In the genomic region with DNA sequence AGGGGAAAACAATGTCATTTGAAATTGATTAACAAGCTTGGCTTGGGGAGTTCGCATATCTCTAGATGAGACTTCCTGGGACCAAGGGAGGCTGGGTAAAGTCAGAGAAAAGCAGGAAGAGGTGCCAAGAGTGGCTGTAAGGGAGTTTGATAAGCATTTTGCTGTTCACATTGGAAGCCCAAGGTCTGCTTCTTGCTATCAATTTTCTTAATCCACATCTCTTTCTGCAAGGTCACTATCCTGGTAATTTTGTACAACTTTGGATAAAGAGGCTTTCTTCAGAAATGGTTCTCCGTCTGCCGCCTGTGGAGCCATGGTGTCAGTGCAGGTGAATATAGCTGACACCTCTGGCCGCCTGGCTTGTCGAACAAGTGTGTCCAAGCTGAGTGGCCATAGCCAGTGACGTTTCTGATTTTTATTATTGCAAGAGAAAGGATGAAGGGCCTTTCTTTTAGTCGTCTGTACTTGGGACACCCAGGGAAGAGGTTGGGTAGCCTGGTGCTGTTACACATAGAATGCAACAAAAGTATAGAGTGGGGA, we compare ENCODE assay signal across 8 mouse cellular contexts. TPM values are rescaled to one million over a fixed set of nuclear protein-coding genes. Genes with fewer than 3 reads are reported as not detected.
A peak's percentile ranks its signal among the peaks of the same experiment; 100 is the strongest.
DNase-seq lines count a peak whose midpoint lies in the region; ATAC-seq lines count a peak whose summit lies in the region.

No protein-coding gene starts in this region.

- 4% methylated on average over 7 of the region's 7 CpGs for WGBS in kidney, embryonic 14.5 days
- WGBS in forebrain, embryonic 14.5 days, result 7% methylated on average over 7 of the region's 7 CpGs
- WGBS in kidney, embryonic 16.5 days, result 5% methylated on average over 7 of the region's 7 CpGs

- H3K27ac ChIP-seq in kidney, embryonic 14.5 days (ENCODE audit: low read depth, low read length), result peak overlapping the region; percentile 92
- H3K27ac ChIP-seq in forebrain, embryonic 14.5 days (ENCODE audit: low read depth, low read length), result peak overlapping the region; percentile 79
- peak overlapping the region; percentile 95 for H3K27ac ChIP-seq in kidney, embryonic 16.5 days (ENCODE audit: low read length)

- no peaks in the 10 kb centered on the region for H3K27me3 ChIP-seq in kidney, embryonic 14.5 days (ENCODE audit: control insufficient read depth, insufficient read depth, low read length)
- H3K27me3 ChIP-seq in forebrain, embryonic 14.5 days (replicated peaks; ENCODE audit: control insufficient read depth, insufficient read depth, low read length), result no peaks in the 10 kb centered on the region
- no peaks in the 10 kb centered on the region for H3K27me3 ChIP-seq in kidney, embryonic 16.5 days (ENCODE audit: insufficient read depth, low read length)

- peak overlapping the region; percentile 89 for H3K9ac ChIP-seq in kidney, embryonic 14.5 days (ENCODE audit: low read depth, low read length)
- H3K9ac ChIP-seq in forebrain, embryonic 14.5 days (ENCODE audit: low read length), result peak overlapping the region; percentile 84
- peak overlapping the region; percentile 96 for H3K9ac ChIP-seq in kidney, embryonic 16.5 days (replicated peaks; ENCODE audit: low read length)

- DNase-seq in kidney, adult 9 months, result no peak
- DNase-seq in R1 (ENCODE audit: low read depth, low spot score), result peak; percentile 80
- peak; percentile 57 for DNase-seq in forebrain, embryonic 14.5 days (ENCODE audit: low spot score)
- DNase-seq in lung, postnatal 14 days, result peak; percentile 15
- DNase-seq in retina, adult 2 months (ENCODE audit: low read depth, low spot score), result peak; percentile 38
- DNase-seq in right cerebral cortex, postnatal 36 days (ENCODE audit: low spot score in 2 of 2), result no peak

- peak; percentile 63 for ATAC-seq in kidney, embryonic 14.5 days (ENCODE audit: low FRiP score, low TSS enrichment)
- peak; percentile 64 for ATAC-seq in forebrain, embryonic 14.5 days
- ATAC-seq in kidney, embryonic 16.5 days (ENCODE audit: low FRiP score, low TSS enrichment), result peak; percentile 56; the same call in 1 of the 2 replicates

- H3K4me2 ChIP-seq in kidney, embryonic 14.5 days (replicated peaks; ENCODE audit: low read depth, low read length), result peak overlapping the region; percentile 66
- peak overlapping the region; percentile 80 for H3K4me2 ChIP-seq in forebrain, embryonic 14.5 days (ENCODE audit: low read length)
- H3K4me2 ChIP-seq in kidney, embryonic 16.5 days (replicated peaks; ENCODE audit: low read depth, low read length), result peak overlapping the region; percentile 87

- peak overlapping the region; percentile 89 for H3K4me3 ChIP-seq in kidney, embryonic 14.5 days (ENCODE audit: low read length)
- H3K4me3 ChIP-seq in forebrain, embryonic 14.5 days (ENCODE audit: low read depth, low read length), result peak overlapping the region; percentile 72
- peak overlapping the region; percentile 95 for H3K4me3 ChIP-seq in kidney, embryonic 16.5 days (ENCODE audit: low read length)

- H3K36me3 ChIP-seq in kidney, embryonic 14.5 days (ENCODE audit: control insufficient read depth, insufficient read depth, low read length), result peaks cover 8% of the 10 kb centered on the region; the same call in 1 of the 2 replicates
- peaks cover 6% of the 10 kb centered on the region for H3K36me3 ChIP-seq in forebrain, embryonic 14.5 days (ENCODE audit: control insufficient read depth, insufficient read depth, low read length)
- 0 out of 2 replicates have a peak, but pooled peaks cover 2% of the 10 kb centered on the region for H3K36me3 ChIP-seq in kidney, embryonic 16.5 days (ENCODE audit: insufficient read depth, low read length)

- peaks cover 9% of the 10 kb centered on the region for H3K4me1 ChIP-seq in kidney, embryonic 14.5 days (ENCODE audit: control insufficient read depth, insufficient read depth, low read length)
- peaks cover 14% of the 10 kb centered on the region for H3K4me1 ChIP-seq in forebrain, embryonic 14.5 days (ENCODE audit: control insufficient read depth, insufficient read depth, low read length)
- H3K4me1 ChIP-seq in kidney, embryonic 16.5 days (ENCODE audit: insufficient read depth, low read length), result peaks cover 18% of the 10 kb centered on the region

- no peaks in the 10 kb centered on the region for H3K9me3 ChIP-seq in kidney, embryonic 14.5 days (ENCODE audit: control insufficient read depth, low read length)
- H3K9me3 ChIP-seq in forebrain, embryonic 14.5 days (replicated peaks; ENCODE audit: control insufficient read depth, low read length), result no peaks in the 10 kb centered on the region
- no peaks in the 10 kb centered on the region for H3K9me3 ChIP-seq in kidney, embryonic 16.5 days (ENCODE audit: low read length)

RNA-seq across cellular contexts. Expression of gene Ykt6, which starts 0.5 kb away (rescaled TPM):
- polyA plus RNA-seq in kidney, embryonic 14.5 days (2014; fragmentation: Nextera tagmentation; extraction: Ambion mirVana), result 23.1 and 34.4 TPM in 2 replicates
- 46.3 and 47.5 TPM in 2 replicates for polyA plus RNA-seq in forebrain, embryonic 14.5 days (2014; fragmentation: Nextera tagmentation; extraction: Ambion mirVana)
- polyA plus RNA-seq in kidney, embryonic 16.5 days (2015; fragmentation: Nextera tagmentation; extraction: Ambion mirVana), result 56.1 and 61.8 TPM in 2 replicates

RNA-seq across cellular contexts. Expression of gene Gck, which starts 5.2 kb away (rescaled TPM):
- 1.5 and 2.0 TPM in 2 replicates for polyA plus RNA-seq in kidney, embryonic 14.5 days (2014; fragmentation: Nextera tagmentation; extraction: Ambion mirVana)
- polyA plus RNA-seq in forebrain, embryonic 14.5 days (2014; fragmentation: Nextera tagmentation; extraction: Ambion mirVana), result 6.5 and 7.3 TPM in 2 replicates
- polyA plus RNA-seq in kidney, embryonic 16.5 days (2015; fragmentation: Nextera tagmentation; extraction: Ambion mirVana), result 1.7 and 2.0 TPM in 2 replicates

RNA-seq across cellular contexts. Expression of gene Myl7, which starts 56.5 kb away (rescaled TPM):
- polyA plus RNA-seq in kidney, embryonic 14.5 days (2014; fragmentation: Nextera tagmentation; extraction: Ambion mirVana), result 1.5 and 2.4 TPM in 2 replicates
- not detected in 2 replicates for polyA plus RNA-seq in forebrain, embryonic 14.5 days (2014; fragmentation: Nextera tagmentation; extraction: Ambion mirVana)
- polyA plus RNA-seq in kidney, embryonic 16.5 days (2015; fragmentation: Nextera tagmentation; extraction: Ambion mirVana), result 5.1 and 9.1 TPM in 2 replicates

Comparison
In these comparisons a context has a peak if more than half of its experiments do, and no peak if none do; other contexts are left out.
1. DNase-seq: peak in R1 (single experiment), forebrain, embryonic 14.5 days (single experiment), lung, postnatal 14 days (single experiment) and retina, adult 2 months (single experiment); none in kidney, adult 9 months (single experiment) and right cerebral cortex, postnatal 36 days (0 of 2).
2. Peak in every context shown above with its lines, with median percentiles within 50 percentile points of each other: ATAC-seq, H3K27ac ChIP-seq, H3K4me2 ChIP-seq, H3K4me3 ChIP-seq and H3K9ac ChIP-seq.